Mouse (Mus musculus): ENCODE data around the gene Notch3. TPM values are rescaled to one million over a fixed set of nuclear protein-coding genes. Genes with fewer than 3 reads are reported as not detected.
"Not testable (repeated sequence)": the region's sequence is repeated elsewhere in the genome, so short reads cannot be mapped to it uniquely, and the experiment has no call there.

Notch3 gene
- polyA plus RNA-seq (2016; fragmentation: Nextera tagmentation; extraction: Ambion mirVana) = 21.4 and 24.4 TPM in 2 replicates

GRCm38 (mm10) chr17:32166687-32167086 lies at the start of gene Notch3:
TSS of gene Notch3 (minus strand) at chr17:32166852.
- under 1% methylated on average over 24 of the region's 39 CpGs for WGBS
- no peaks in the 10 kb centered on the region for H3K9me3 ChIP-seq

GRCm38 (mm10) chr17:32215587-32215986 lies 48.9 kb upstream of the Notch3 start:
- 76% methylated on average over 4 of the region's 4 CpGs for WGBS
- H3K4me2 ChIP-seq; H3K4me3 ChIP-seq (replicated peaks); H3K4me1 ChIP-seq; H3K9ac ChIP-seq; H3K27ac ChIP-seq; H3K27me3 ChIP-seq; ATAC-seq (ENCODE audit: low FRiP score); H3K9me3 ChIP-seq: not testable (repeated sequence)
- peaks cover 93% of the 10 kb centered on the region for H3K36me3 ChIP-seq (replicated peaks)

More at GRCm38 (mm10) chr17:32166687-32167086, at the start of gene Notch3:
- Histone ChIP-seq H3K27ac (peak within 1 kb of the TSS; percentile 93), H3K4me2 (peak within 1 kb of the TSS; percentile 77), H3K9ac (peak within 1 kb of the TSS; percentile 86), H3K4me3 (replicated peaks) (peak within 1 kb of the TSS; percentile 60), H3K27me3 (0 out of 2 replicates have a peak, but pooled peaks cover 4% of the 10 kb centered on the region), H3K4me1 (peaks cover 57% of the 10 kb centered on the region), H3K36me3 (replicated peaks) (no peaks in the 10 kb centered on the region)
- ATAC-seq (ENCODE audit: low FRiP score) = peak; percentile 56

- H3K9ac ChIP-seq; H3K4me1 ChIP-seq; H3K9me3 ChIP-seq; H3K27ac ChIP-seq; H3K4me3 ChIP-seq (replicated peaks); H3K27me3 ChIP-seq; ATAC-seq (ENCODE audit: low FRiP score); H3K4me2 ChIP-seq: not testable (repeated sequence)
- peaks cover 96% of the 10 kb centered on the region for H3K36me3 ChIP-seq (replicated peaks)
- 92% methylated on average over 6 of the region's 6 CpGs for WGBS
Measured at GRCm38 (mm10) chr17:32211554-32211953, 44.9 kb upstream of the Notch3 start.

GRCm38 (mm10) chr17:32209752-32210151 lies 43.1 kb upstream of the Notch3 start:
- H3K27ac ChIP-seq = no peak overlapping the region
- no peak overlapping the region for H3K9ac ChIP-seq
- H3K4me1 ChIP-seq = no peaks in the 10 kb centered on the region
- H3K4me2 ChIP-seq = no peak overlapping the region
- peaks cover 92% of the 10 kb centered on the region for H3K36me3 ChIP-seq (replicated peaks)
- no peaks in the 10 kb centered on the region for H3K27me3 ChIP-seq
- 47% methylated on average over 3 of the region's 3 CpGs for WGBS
- H3K4me3 ChIP-seq (replicated peaks) = no peak overlapping the region
- no peak for ATAC-seq (ENCODE audit: low FRiP score)
- no peaks in the 10 kb centered on the region for H3K9me3 ChIP-seq

- no peak for ATAC-seq (ENCODE audit: low FRiP score)
- no peak overlapping the region for H3K27ac ChIP-seq
- WGBS = 77% methylated on average over 6 of the region's 6 CpGs
Measured at GRCm38 (mm10) chr17:32209144-32209543, 42.5 kb upstream of the Notch3 start.

GRCm38 (mm10) chr17:32207586-32208245 lies 41.1 kb upstream of the Notch3 start:
- 86% methylated on average over 5 of the region's 5 CpGs for WGBS

More at GRCm38 (mm10) chr17:32209144-32209543, 42.5 kb upstream of the Notch3 start:
- Histone ChIP-seq H3K27me3 (no peaks in the 10 kb centered on the region), H3K4me1 (no peaks in the 10 kb centered on the region), H3K4me2 (no peak overlapping the region), H3K36me3 (replicated peaks) (peaks cover 93% of the 10 kb centered on the region), H3K4me3 (replicated peaks) (no peak overlapping the region), H3K9me3 (no peaks in the 10 kb centered on the region), H3K9ac (no peak overlapping the region)

GRCm38 (mm10) chr17:32205345-32205744 lies 38.7 kb upstream of the Notch3 start:
- no peak overlapping the region for H3K4me2 ChIP-seq
- H3K4me3 ChIP-seq (replicated peaks) = no peak overlapping the region
- WGBS = 84% methylated on average over 3 of the region's 3 CpGs
- H3K27ac ChIP-seq = no peak overlapping the region
- H3K27me3 ChIP-seq = no peaks in the 10 kb centered on the region
- peaks cover 91% of the 10 kb centered on the region for H3K36me3 ChIP-seq (replicated peaks)
- H3K9ac ChIP-seq = no peak overlapping the region
- no peaks in the 10 kb centered on the region for H3K9me3 ChIP-seq
- no peak for ATAC-seq (ENCODE audit: low FRiP score)
- no peaks in the 10 kb centered on the region for H3K4me1 ChIP-seq

More at GRCm38 (mm10) chr17:32207586-32208245, 41.1 kb upstream of the Notch3 start:
- H3K4me3 ChIP-seq (replicated peaks) = no peak overlapping the region
- H3K36me3 ChIP-seq (replicated peaks) = peaks cover 91% of the 10 kb centered on the region
- no peak overlapping the region for H3K9ac ChIP-seq
- H3K27ac ChIP-seq = no peak overlapping the region
- no peak overlapping the region for H3K4me2 ChIP-seq
- H3K27me3 ChIP-seq = no peaks in the 10 kb centered on the region
- H3K9me3 ChIP-seq = no peaks in the 10 kb centered on the region
- no peak for ATAC-seq (ENCODE audit: low FRiP score)
- no peaks in the 10 kb centered on the region for H3K4me1 ChIP-seq

- Histone ChIP-seq H3K27ac (no peak overlapping the region), H3K36me3 (replicated peaks) (peaks cover 92% of the 10 kb centered on the region), H3K4me2 (no peak overlapping the region), H3K4me1 (no peaks in the 10 kb centered on the region), H3K9me3 (no peaks in the 10 kb centered on the region), H3K4me3 (replicated peaks) (no peak overlapping the region), H3K9ac (no peak overlapping the region), H3K27me3 (no peaks in the 10 kb centered on the region)
- ATAC-seq (ENCODE audit: low FRiP score) = no peak
- WGBS = 87% methylated on average over 3 of the region's 3 CpGs
Measured at GRCm38 (mm10) chr17:32202972-32203371, 36.3 kb upstream of the Notch3 start.

GRCm38 (mm10) chr17:32201086-32201485 lies 34.4 kb upstream of the Notch3 start:
- H3K27ac ChIP-seq = no peak overlapping the region
- 82% methylated on average over 5 of the region's 5 CpGs for WGBS
- no peaks in the 10 kb centered on the region for H3K9me3 ChIP-seq
- peaks cover 95% of the 10 kb centered on the region for H3K36me3 ChIP-seq (replicated peaks)
- no peak overlapping the region for H3K4me3 ChIP-seq (replicated peaks)
- no peak overlapping the region for H3K9ac ChIP-seq
- H3K27me3 ChIP-seq = no peaks in the 10 kb centered on the region
- H3K4me2 ChIP-seq = no peak overlapping the region
- ATAC-seq (ENCODE audit: low FRiP score) = no peak
- no peaks in the 10 kb centered on the region for H3K4me1 ChIP-seq

- Histone ChIP-seq H3K4me2 (no peak overlapping the region), H3K9ac (no peak overlapping the region), H3K27me3 (no peaks in the 10 kb centered on the region), H3K9me3 (no peaks in the 10 kb centered on the region), H3K27ac (no peak overlapping the region), H3K4me3 (replicated peaks) (no peak overlapping the region), H3K4me1 (no peaks in the 10 kb centered on the region), H3K36me3 (replicated peaks) (peaks cover 96% of the 10 kb centered on the region)
- WGBS = 95% methylated on average over 2 of the region's 2 CpGs
- no peak for ATAC-seq (ENCODE audit: low FRiP score)
Measured at GRCm38 (mm10) chr17:32199796-32200195, 33.1 kb upstream of the Notch3 start.

- Histone ChIP-seq H3K9me3 (no peaks in the 10 kb centered on the region), H3K27me3 (no peaks in the 10 kb centered on the region), H3K9ac (no peak overlapping the region), H3K36me3 (replicated peaks) (peaks cover 76% of the 10 kb centered on the region), H3K4me3 (replicated peaks) (no peak overlapping the region), H3K27ac (no peak overlapping the region), H3K4me2 (no peak overlapping the region), H3K4me1 (no peaks in the 10 kb centered on the region)
- no peak for ATAC-seq (ENCODE audit: low FRiP score)
- 88% methylated on average over 14 of the region's 14 CpGs for WGBS
Measured at GRCm38 (mm10) chr17:32197156-32197555, 30.5 kb upstream of the Notch3 start.

GRCm38 (mm10) chr17:32195725-32196124 lies 29.1 kb upstream of the Notch3 start:
- H3K4me1 ChIP-seq = no peaks in the 10 kb centered on the region
- WGBS = 93% methylated on average over 5 of the region's 5 CpGs

GRCm38 (mm10) chr17:32193010-32193409 lies 26.4 kb upstream of the Notch3 start:
- Histone ChIP-seq H3K4me2 (no peak overlapping the region), H3K36me3 (replicated peaks) (peaks cover 34% of the 10 kb centered on the region), H3K27me3 (peaks cover 25% of the 10 kb centered on the region), H3K27ac (no peak overlapping the region), H3K4me3 (replicated peaks) (no peak overlapping the region), H3K4me1 (peaks cover 12% of the 10 kb centered on the region), H3K9me3 (no peaks in the 10 kb centered on the region), H3K9ac (no peak overlapping the region)
- no peak for ATAC-seq (ENCODE audit: low FRiP score)
- WGBS = 86% methylated on average over 5 of the region's 5 CpGs

More at GRCm38 (mm10) chr17:32195725-32196124, 29.1 kb upstream of the Notch3 start:
- ATAC-seq (ENCODE audit: low FRiP score) = no peak
- no peaks in the 10 kb centered on the region for H3K27me3 ChIP-seq
- no peak overlapping the region for H3K9ac ChIP-seq
- no peak overlapping the region for H3K27ac ChIP-seq
- peaks cover 61% of the 10 kb centered on the region for H3K36me3 ChIP-seq (replicated peaks)
- H3K4me2 ChIP-seq = no peak overlapping the region
- no peak overlapping the region for H3K4me3 ChIP-seq (replicated peaks)
- no peaks in the 10 kb centered on the region for H3K9me3 ChIP-seq

Data from forebrain, embryonic 12.5 days (tissue).